Mouse (Mus musculus) stomach, embryonic 14.5 days (tissue): ENCODE measurements around the gene Trmt44. TPM values are rescaled to one million over a fixed set of nuclear protein-coding genes. Genes with fewer than 3 reads are reported as not detected.
A peak's percentile ranks its signal among the peaks of the same experiment; 100 is the strongest.

Experiments used
- ATAC-seq: fragments of 200-750 bp; cut with Nextera tagmentation; 2 replicates; pipeline ENCODE4 v1.8.0; 2017; ENCODE audit warnings: low read depth, moderate TSS enrichment; ENCODE audit not compliant: insufficient number of reproducible peaks, insufficient read depth, low FRiP score
- H3K27ac ChIP-seq: fragments of 300-500 bp; sonication (generic); 2 replicates; pipeline ENCODE4 v1.5.1; 2014; ENCODE audit warnings: mild to moderate bottlenecking, low read length, moderate library complexity, mixed read lengths
- H3K27me3 ChIP-seq: fragments of 300-500 bp; sonication (generic); 2 replicates; pipeline ENCODE4 v1.6.1; 2014; ENCODE audit warnings: low read length, control low read depth, mixed read lengths; ENCODE audit not compliant: control insufficient read depth, insufficient read depth
- H3K36me3 ChIP-seq: fragments of 300-500 bp; sonication (generic); 2 replicates; pipeline ENCODE4 v1.6.1; 2014; ENCODE audit warnings: mild to moderate bottlenecking, control low read depth, low read length, moderate library complexity, mixed read lengths; ENCODE audit not compliant: control insufficient read depth, insufficient read depth
- H3K4me1 ChIP-seq: fragments of 300-500 bp; sonication (generic); 2 replicates; pipeline ENCODE4 v1.6.1; 2014; ENCODE audit warnings: low read length, control low read depth, mixed read lengths; ENCODE audit not compliant: control insufficient read depth, insufficient read depth
- H3K4me2 ChIP-seq: fragments of 300-500 bp; sonication (generic); replicated peaks from 2 replicates; pipeline ENCODE4 v1.6.1; 2014; ENCODE audit warnings: low read depth, low read length, control low read depth
- H3K4me3 ChIP-seq: fragments of 300-500 bp; sonication (generic); 2 replicates; pipeline ENCODE4 v1.5.1; 2014; ENCODE audit warnings: low read depth, low read length, control low read depth
- H3K9ac ChIP-seq: fragments of 300-500 bp; sonication (generic); replicated peaks from 2 replicates; pipeline ENCODE4 v1.6.1; 2014; ENCODE audit warnings: low read depth, mild to moderate bottlenecking, control low read depth, low read length, moderate library complexity, mixed read lengths
- H3K9me3 ChIP-seq: fragments of 300-500 bp; sonication (generic); 2 replicates; pipeline ENCODE4 v1.6.1; 2016; ENCODE audit warnings: low read depth, low read length, control low read depth; ENCODE audit not compliant: control insufficient read depth
- WGBS: fragments of 180-500 bp; shearing (Covaris S2); extraction: QIAGEN DNeasy Blood & Tissue Kit; methylation state at CpG from one replicate; pipeline ENCODE4 v1.1.7; 2014; 5-methylcytosine and 5-hydroxymethylcytosine counted together
- polyA plus RNA-seq: library from polyadenylated mRNA; unstranded; fragments of >200 nt; fragmentation: Nextera tagmentation; extraction: Ambion mirVana; gene quantifications from 2 replicates; pipeline ENCODE4 v1.2.1, GENCODE M21; 2014

The Trmt44 gene
- polyA plus RNA-seq, 1 experiment from 2014 or later, result 8.7 TPM

DNA sequence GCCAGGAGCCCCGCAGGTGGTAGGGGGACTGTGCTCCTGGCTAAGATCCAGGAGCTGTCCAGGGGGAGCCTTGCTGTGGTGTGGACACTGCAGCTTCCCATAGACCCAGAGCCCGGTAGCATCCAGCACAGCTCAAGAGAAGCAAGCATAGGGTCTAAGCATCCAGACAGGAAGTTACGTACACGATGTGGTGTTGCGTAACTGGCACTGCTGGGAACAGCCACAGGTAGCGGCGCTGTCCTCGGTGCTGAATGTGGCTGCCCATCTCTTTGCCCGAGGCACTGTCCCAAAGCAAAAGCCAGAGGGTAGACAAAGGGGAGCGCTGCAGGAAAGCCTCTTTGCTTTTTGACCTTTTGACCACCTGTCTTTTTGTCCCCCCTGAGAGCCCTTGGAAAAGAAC is 43.3 kb downstream of the Trmt44 start:
- no peaks in the 10 kb centered on the region for H3K36me3 ChIP-seq

DNA sequence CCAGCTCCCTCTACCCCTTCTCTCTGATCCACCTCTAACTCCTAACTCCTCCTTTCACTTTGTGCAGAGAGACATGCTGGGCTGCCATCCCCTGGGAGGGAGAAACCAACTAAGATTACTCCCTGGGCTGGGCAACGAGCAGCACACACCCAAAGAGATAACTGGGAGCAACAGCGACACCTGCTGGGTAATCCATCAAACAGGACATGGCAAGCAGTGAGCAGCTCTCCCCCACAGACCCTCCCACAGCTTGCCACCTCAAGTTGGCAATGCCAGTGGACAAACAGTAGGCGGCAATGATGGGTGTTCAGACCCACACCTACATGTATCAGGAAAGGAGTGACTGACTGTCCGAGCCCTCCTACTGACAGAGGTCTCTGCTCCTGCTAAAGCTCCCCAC is 44.4 kb downstream of the Trmt44 start:
- 13% methylated on average over 4 of the region's 4 CpGs for WGBS
- peaks cover 8% of the 10 kb centered on the region; the same call in 1 of the 2 replicates for H3K4me1 ChIP-seq
- no peak for ATAC-seq
- H3K36me3 ChIP-seq, result no peaks in the 10 kb centered on the region
- no peak overlapping the region for H3K4me2 ChIP-seq
- no peaks in the 10 kb centered on the region for H3K9me3 ChIP-seq
- H3K4me3 ChIP-seq, result no peak overlapping the region
- H3K9ac ChIP-seq, result no peak overlapping the region
- H3K27ac ChIP-seq, result no peak overlapping the region
- 0 out of 2 replicates have a peak, but pooled peaks cover 3% of the 10 kb centered on the region for H3K27me3 ChIP-seq

More for the DNA sequence above, 43.3 kb downstream of the Trmt44 start:
- Histone ChIP-seq H3K27me3 (no peaks in the 10 kb centered on the region), H3K4me3 (no peak overlapping the region), H3K4me2 (no peak overlapping the region), H3K9me3 (no peaks in the 10 kb centered on the region), H3K27ac (no peak overlapping the region), H3K9ac (no peak overlapping the region), H3K4me1 (no peaks in the 10 kb centered on the region)
- 11% methylated on average over 10 of the region's 10 CpGs for WGBS
- ATAC-seq, result 0 out of 2 replicates have a peak, but pooled peaks have one; percentile 12

DNA sequence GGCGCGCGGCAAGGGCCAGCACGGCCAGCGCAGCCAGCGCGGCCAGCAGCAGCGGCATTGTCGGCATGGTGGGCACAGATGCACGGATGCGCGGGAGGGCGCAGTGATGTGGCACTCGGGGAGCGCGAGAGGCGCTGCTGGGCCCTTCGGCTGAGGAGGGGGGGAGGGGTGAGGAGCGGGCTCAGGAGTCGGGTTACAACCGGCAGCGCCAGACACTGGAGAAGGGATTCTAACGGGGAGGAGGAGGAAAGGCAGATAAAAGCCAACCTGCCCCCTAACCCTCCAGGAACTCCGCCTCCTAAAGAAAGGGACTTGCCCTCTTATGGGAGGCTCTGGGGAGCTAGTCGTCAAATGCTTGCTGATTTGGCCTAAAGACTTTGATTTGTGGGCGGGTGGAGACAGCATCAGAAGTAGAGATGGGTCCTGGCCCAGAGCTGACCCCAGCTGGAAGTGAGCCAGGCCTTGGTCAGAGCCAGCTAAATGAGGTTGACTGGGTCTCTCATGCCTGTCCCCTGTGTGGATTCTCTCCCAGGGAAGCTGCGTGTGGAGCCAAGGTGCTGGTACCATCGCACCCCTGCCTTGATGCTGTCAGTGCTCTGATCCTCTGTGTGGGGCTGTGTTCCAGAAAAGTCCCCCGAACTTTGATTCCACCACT is 49.3 kb downstream of the Trmt44 start, which contains the start of gene Cpz:
Cpz (minus strand) TSS at position 230 of the 655 bp plus-strand sequence.
- WGBS, result 3% methylated on average over 29 of the region's 29 CpGs
- no peaks in the 10 kb centered on the region for H3K36me3 ChIP-seq
- no peak within 1 kb of the TSS for H3K27ac ChIP-seq

DNA sequence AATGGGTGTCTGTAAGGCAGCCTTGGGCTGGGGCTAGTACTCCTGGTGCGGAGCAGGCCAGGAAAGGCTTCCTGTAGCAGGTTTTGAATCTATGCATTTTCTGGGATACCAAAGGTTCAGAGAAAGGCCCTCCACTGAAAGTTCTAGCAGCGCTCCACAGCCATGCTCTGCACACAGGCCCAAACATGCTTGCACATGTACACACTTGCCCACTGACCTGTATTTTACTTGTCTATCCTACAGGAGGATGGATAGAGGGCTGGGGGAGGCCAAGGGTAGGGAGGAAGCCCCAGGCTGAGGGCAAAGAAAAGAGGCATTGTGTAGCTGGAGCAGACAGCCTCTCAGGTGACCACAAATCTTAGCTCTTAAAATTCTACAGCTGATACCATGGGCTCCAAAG is 50.5 kb downstream of the Trmt44 start:
- 76% methylated on average over 2 of the region's 2 CpGs for WGBS
- Histone ChIP-seq H3K36me3 (no peaks in the 10 kb centered on the region), H3K4me1 (peaks cover 8% of the 10 kb centered on the region; the same call in 1 of the 2 replicates), H3K9ac (no peak overlapping the region), H3K4me3 (no peak overlapping the region), H3K9me3 (no peaks in the 10 kb centered on the region), H3K27me3 (0 out of 2 replicates have a peak, but pooled peaks cover 3% of the 10 kb centered on the region), H3K4me2 (no peak overlapping the region), H3K27ac (no peak overlapping the region)
- no peak for ATAC-seq

More for the DNA sequence above, 49.3 kb downstream of the Trmt44 start, which contains the start of gene Cpz:
- no peak within 1 kb of the TSS; the same call in 1 of the 2 replicates for H3K9ac ChIP-seq
- no peaks in the 10 kb centered on the region for H3K9me3 ChIP-seq
- peak within 1 kb of the TSS; percentile 40 for H3K4me2 ChIP-seq
- ATAC-seq, result peak; percentile 56
- 0 out of 2 replicates have a peak, but pooled peaks cover 3% of the 10 kb centered on the region for H3K27me3 ChIP-seq
- peaks cover 8% of the 10 kb centered on the region; the same call in 1 of the 2 replicates for H3K4me1 ChIP-seq
- peak within 1 kb of the TSS; percentile 28 for H3K4me3 ChIP-seq

DNA sequence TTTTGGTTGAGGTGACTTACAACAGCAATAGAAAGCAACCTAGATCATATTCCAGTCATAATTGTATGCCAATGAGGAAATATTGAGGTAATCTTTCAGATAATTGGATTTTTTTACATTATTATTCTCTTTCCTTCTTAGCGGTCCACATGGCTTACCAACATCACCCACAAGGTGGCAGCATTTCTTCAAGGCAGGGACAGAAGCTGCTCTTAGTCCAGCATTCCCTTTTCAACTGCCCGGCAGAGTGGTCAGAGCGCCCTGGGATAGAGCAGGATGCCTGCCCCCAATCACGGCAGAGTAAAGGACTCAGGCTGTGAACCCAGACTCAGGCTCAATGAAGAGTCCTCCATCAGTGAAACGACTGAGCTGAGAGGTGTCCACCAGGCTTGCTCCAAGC is 51.1 kb downstream of the Trmt44 start:
- no peak overlapping the region for H3K4me2 ChIP-seq
- ATAC-seq, result no peak
- under 1% methylated on average over 5 of the region's 5 CpGs for WGBS

DNA sequence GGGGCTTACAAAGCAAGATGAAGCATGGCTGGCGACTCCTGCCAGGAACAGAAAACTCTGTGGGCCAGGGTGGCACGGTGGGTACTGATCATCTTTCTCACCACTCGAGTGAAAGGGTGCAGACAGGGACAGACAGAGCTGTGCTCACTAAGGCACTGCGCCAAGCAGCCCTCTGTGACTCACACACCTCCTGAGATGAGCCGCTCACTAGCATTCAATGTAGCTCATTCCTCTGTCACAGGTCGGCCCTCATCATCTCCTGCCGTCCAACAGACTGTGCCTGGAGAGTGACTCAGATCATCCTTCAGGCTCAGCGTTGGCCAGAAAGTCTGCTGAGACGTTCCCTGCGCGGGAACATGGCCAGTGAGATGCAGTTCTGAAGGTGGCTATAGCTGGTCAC is 58.1 kb downstream of the Trmt44 start:
- ATAC-seq, result no peak
- H3K27ac ChIP-seq, result no peak overlapping the region
- WGBS, result 81% methylated on average over 11 of the region's 11 CpGs
- no peaks in the 10 kb centered on the region for H3K9me3 ChIP-seq
- H3K4me3 ChIP-seq, result no peak overlapping the region
- H3K4me1 ChIP-seq, result no peaks in the 10 kb centered on the region
- no peak overlapping the region for H3K4me2 ChIP-seq
- H3K36me3 ChIP-seq, result no peaks in the 10 kb centered on the region
- no peak overlapping the region for H3K9ac ChIP-seq
- no peaks in the 10 kb centered on the region for H3K27me3 ChIP-seq

More for the DNA sequence above, 51.1 kb downstream of the Trmt44 start:
- no peak overlapping the region for H3K9ac ChIP-seq
- H3K27ac ChIP-seq, result no peak overlapping the region
- H3K27me3 ChIP-seq, result 0 out of 2 replicates have a peak, but pooled peaks cover 3% of the 10 kb centered on the region
- H3K36me3 ChIP-seq, result no peaks in the 10 kb centered on the region
- H3K4me3 ChIP-seq, result no peak overlapping the region
- H3K4me1 ChIP-seq, result peaks cover 8% of the 10 kb centered on the region; the same call in 1 of the 2 replicates
- H3K9me3 ChIP-seq, result no peaks in the 10 kb centered on the region

DNA sequence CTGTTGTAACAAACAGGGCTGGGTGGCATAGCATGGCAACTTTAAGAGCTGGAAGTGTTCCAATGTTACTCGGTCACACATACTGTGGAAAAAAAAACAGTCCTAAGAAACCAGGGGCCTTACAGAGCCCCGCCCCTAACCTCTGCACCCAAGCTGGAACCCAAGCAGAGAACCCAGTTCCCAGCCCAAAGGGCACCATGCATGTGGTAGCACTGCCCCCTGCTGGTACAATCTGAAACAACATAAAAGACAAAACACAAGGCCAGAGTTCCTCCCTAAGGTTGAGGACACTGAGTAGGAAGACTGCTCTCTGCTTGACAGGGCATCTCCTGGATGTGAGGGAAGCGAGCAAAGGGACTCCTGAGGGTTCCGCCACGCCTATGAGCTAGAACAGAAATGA is 64.3 kb downstream of the Trmt44 start:
- Histone ChIP-seq H3K36me3 (no peaks in the 10 kb centered on the region), H3K9me3 (no peaks in the 10 kb centered on the region), H3K4me1 (no peaks in the 10 kb centered on the region), H3K4me2 (no peak overlapping the region), H3K27ac (no peak overlapping the region), H3K9ac (no peak overlapping the region), H3K27me3 (no peaks in the 10 kb centered on the region), H3K4me3 (no peak overlapping the region)
- 23% methylated on average over 5 of the region's 5 CpGs for WGBS
- peak; percentile 16; the same call in 1 of the 2 replicates for ATAC-seq
